Mouse (Mus musculus): Measurements from ENCODE around the gene Gm19426.
A peak's percentile ranks its signal among the peaks of the same experiment; 100 is the strongest.
"Not testable (repeated sequence)": the region's sequence is repeated elsewhere in the genome, so short reads cannot be mapped to it uniquely, and the experiment has no call there.

The Gm19426 gene

DNA sequence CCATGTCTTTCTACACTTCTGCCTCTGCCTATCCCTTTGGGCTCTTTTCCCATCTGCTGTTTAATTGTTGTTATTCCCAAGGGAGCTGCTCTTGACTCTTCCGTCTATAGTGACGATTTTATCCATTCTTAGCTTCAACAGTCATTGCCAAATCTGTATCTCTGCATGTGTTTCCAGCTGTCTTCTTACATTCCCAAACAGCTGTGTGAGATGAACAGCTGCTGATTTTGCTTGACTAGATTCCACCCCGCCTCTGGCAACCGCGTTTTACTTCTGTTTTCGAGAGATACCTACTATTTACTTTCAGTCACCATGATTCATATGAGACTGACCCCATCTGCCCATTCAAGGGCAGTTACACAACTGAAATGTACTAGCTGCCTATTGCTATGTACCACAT is 6.7 kb upstream of the Gm19426 start:
- no peak for DNase-seq (ENCODE audit: low read depth)

DNA sequence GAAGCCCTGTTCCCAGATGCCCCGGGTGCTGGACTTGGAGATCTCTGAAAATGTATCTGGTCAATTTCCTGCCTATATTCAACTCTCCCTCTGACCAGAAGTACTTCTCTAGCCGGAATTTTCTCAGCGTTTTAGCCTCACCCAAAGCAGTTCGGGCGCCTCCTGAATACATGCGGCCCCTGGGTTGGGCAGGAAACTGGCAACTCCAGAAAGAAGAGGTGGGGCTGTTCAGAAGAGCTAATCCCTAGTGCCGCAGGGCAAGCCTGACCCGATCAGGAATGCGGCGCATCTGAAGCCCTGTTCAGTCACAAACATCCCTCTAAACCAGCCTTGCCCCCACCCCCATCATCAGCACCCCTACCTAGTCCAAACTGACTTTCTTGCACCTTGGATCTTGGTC is 671 bp upstream of the Gm19426 start:
- no peak for DNase-seq (ENCODE audit: low read depth)

DNA sequence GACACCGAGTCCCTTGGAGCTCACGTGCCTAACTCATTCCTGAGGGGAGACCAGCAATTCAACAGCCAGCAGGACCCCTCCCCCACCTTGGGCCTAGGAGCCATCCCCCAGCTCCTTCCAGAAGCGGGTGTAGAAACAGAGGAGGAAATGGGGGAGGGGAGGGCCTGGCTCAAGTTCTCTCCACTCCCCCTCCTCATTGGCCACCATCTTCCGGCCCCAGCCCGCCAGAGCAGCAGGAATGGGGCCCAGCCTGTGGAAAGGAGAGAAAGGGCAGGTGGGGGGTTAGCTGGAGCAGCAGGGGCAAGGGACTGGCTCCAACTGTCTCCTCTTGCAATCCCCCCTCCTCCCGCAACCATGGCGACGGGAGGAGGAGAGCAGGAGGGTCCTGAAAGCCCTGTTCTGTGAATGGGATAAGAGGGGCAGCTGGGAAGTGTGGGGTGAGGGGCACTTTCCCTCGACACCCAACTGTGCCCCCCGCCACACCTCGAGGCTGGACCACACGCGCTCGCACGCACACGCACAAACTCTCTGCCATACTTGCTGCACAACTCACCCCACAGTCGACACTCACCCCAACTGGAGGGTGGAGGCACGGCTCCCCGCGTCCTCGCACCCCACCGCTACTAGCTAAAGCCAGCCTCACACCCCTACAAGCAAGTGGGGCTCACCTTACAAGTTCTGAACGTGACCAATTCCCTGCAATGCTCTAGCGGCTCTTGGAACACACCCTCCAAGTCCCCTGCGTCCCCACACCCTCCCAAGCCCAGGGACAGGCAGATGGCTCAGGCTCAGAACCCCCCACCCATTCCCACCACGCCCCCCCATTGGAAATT is 788 bp downstream of the Gm19426 start:
- DNase-seq (ENCODE audit: low read depth), result no peak

DNA sequence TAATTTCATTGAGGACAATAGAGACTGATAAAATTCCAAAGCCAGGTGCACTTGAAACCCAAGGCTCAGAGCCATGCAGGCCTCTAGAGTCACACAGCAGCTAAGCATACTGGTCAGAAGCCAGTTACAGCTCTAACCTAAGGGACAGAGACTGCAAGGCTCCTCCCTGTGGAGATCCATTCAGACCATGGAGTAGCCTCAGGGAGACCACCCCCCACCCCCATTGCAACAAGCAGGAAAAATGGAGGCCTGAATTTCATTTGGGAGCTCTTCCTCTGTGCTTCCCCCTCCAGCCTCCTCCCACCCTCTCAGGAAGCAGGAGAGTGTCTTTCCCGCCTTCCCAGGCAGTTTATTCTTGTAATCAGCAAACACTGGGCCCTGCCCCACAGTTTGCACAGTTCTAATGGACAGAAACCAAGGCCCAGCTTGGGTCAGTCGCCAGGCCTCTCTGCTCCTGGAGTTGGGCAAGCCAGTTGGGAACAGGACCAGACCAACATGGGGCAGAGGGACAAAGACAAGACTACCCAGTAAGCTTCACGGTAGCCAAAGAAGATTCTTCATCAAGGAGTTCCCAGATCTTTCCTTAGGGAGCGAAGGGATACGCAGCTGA is 1.5 kb downstream of the Gm19426 start:
- DNase-seq (ENCODE audit: low read depth), result no peak

DNA sequence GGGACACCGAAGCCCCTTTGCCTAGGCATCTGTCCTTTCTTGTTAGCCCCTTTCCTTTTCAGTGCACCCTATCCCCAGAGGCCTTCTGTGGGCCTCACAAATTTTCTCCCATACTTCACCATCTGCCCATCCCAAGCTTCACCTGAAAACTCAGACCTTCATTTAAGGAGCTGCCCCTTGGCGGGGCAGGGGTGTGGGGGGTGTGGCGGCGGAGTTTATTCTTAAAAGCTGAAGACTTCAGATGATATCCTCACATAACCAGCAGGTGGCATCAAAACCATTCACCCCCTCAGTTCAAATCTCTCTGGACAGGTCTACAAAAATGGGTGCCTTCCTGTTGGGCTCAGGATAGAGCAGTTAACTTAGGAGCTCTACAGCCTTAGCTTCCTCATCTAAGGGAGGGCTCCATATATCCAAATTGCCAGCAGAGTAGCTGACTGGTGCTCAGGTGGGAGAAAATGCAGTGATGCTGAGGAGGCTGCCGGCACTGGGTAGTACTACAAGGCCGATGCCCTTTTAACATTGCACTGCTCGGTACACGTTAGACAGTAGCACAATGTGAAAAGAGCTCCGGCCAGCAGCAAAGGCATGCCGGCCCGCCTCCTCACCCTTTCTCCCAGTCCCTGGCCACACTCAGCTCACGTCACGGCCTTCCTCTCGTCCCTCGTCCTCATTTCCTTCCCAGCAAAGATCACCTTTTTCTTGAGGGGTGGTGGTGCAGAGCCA is 2.7 kb downstream of the Gm19426 start:
- DNase-seq (ENCODE audit: low read depth), result no peak

DNA sequence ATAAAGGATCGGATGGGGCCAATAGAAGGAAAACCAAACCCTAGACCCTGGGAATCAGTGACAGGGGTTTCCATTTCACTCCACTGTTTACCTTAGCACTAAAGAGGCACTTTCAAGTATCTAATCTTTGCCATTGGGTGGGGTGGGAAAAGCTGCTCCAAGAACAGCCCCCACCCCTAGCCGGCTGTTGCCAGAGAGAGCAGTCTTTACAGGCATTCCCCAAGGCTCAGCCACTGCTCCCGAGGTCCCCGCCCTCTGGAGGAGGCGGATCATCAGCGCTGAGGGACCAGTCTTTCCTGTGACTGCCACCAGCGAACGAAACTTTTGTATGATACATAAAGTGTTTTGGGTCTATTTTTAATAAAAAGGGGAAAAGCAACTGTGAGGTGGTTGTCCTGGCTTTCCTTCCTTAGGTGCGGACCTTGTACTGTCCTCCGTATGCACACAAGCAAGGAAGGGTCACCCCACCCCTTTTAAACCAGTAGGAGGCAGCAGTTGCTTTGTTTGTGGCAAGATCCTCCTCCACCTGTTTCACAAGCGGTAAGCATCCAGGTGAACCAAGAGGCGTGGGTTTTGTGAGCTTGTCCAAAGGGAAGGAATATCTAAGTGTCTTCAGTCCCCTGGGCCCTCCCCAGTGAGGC is 5.1 kb downstream of the Gm19426 start:
- DNase-seq (ENCODE audit: low read depth), result no peak

DNA sequence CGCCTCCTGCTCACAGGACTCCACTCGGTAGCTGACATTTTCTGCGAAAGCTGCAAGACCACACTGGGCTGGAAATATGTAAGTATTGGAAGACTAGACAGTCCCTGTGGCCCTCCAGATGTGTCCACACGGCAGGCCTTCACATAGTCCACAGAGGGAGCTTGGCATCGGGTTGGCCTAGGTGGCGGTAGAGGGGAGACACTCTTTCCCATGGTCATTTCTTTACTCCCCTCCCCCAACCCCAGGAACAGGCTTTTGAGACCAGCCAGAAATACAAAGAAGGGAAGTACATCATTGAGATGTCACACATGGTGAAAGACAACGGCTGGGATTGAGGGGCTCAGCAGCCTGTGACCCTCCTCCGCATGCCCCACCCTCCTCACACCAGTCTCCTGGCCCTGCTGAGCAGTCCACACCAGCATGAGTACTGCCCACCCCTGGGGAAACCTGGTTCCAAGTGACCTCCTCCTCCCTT is 6.0 kb downstream of the Gm19426 start:
- DNase-seq (ENCODE audit: low read depth), result no peak

DNA sequence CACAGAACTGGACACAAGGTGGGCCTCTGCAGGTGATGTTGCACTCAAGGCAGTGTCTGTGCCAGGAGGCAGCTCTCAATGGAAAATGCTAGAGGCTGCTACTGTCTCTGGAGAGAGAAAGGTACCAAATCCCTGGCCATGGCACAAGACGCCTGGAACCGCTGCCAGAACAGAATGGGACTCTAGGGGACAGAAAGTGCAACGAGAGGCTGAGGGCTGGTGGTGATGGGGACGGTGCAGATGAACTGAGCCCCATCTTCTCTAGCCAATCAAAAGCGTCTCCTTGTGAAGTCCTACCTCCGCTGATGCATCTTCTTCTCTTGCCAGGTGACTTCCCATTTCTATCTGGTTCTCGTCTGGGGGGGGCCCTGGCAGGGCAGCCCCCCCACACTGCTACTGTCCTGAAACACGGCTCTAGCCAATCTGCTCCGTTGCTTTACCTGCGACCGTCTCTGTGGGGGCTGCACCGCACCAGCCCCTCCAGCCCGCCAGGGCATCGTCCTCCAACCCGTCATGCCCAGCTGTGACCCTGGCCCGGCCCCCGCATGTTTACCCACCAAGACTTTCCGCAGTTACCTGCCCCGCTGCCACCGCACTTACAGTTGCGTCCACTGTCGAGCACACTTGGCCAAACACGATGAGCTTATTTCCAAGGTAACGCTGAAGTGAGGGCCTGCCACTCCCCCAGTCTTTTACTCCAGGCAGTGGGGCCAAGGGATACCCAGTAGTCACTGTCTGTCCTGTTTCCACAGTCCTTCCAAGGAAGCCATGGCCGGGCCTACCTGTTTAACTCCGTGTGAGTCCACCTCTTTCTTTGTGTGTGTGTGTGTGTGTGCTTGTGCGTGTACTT is 6.9 kb downstream of the Gm19426 start:
- no peak for DNase-seq (ENCODE audit: low read depth)

DNA sequence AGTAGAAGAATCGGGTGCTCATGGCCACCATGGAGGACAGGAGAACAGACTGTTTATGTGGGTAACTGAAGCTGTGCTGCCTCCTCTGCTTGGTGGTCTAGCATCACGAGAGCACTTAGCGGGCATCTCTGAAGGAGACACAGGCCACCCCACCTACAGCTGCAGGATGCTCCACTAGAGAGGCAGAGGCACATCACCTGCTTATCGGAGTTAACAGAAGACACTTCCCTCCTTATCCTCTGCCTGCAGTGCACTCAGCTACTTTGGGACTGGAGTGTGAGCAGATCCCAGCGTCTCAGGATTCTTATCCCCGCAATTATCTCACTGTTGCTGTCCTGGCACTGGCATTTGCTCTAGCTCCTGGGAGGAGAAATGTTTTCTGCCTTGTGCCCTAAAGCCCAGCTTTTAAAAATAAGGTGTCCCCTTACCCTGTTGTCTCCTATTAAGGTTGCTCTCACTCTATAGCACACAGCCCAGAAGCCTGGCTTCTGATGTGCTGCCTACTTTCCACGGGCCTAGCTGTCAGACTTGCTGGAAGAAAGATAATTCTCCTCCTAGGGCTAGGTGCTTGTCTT is 8.0 kb downstream of the Gm19426 start:
- DNase-seq (ENCODE audit: low read depth), result peak; percentile 87

DNA sequence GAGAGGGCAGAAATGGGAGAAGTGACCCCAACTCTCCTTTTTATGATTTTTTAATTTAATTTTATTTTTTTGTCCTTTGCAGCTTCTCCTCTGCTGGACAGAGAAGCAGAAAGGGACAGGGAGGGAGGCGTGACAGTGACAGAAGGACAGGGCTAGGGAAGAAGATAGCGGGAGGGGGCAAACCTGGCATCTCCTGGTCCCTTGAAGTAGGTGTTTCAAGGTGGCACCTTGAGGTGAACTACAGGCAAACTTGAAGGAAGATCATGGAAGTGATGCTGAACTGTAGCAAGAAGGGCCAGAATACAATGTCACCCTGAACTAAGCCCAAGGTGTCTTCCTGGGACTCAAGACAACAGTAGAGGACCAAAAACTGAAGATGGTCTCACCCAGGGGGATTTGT is 8.5 kb downstream of the Gm19426 start:
- no peak for DNase-seq (ENCODE audit: low read depth)

DNA sequence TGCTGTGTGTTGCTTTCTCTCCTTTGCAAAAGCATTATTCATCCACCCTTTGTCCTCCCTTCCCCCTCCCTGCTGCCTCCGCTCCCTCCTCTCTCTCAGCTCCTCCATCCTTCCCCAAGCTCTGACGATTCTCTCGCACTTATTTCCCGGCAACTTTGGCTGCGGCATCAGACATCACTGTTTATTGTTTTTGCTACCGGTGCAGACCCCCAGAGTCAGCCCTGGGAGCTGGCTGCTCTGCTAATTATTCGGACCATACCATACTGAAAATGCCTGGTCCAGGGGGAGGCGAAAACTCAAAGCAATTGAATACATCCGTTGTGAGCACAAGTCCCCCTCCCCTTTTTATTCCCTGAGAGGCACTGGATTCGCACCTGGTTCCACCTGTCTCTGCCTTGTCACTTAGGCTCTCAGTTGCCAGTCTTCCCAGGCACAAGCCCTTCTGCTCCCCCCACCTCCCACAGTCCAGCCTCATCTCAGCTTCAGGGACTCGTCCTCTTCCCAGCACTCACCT is 9.0 kb downstream of the Gm19426 start:
- no peak for DNase-seq (ENCODE audit: low read depth)

DNA sequence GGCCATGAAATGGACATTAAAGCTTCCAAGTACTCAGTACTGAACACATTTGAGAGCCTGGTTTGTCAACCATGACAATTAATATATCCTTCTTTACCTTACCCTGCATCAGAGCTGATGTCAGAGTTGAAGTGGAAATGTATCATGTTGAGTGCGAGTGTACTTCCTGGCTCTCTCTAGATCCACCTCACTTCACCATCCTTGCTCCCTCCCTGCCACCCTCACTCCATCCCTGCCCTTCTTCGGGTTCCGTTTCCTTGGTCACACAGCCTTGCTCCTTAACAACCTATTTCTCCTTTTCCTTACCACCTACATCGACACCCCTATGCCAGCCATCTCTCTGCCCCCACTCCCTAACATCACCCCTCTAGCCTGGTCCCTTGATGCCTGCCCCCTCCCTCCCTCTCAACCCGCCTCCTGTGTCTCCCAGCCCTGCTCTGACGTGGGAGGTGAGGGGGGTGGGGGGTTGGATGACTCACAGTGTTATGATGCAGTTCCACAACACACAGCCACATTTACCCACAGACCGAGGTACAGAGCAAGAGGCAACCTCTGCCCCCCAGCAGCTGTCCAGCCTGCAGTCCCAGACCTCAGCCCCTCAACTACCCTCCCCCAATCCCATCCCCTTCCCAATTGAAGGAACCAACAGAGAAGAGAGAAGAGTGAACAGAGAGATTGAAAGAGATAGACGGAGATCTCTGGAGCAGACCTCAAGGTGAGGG is 9.7 kb downstream of the Gm19426 start, which contains the start of gene Ypel4:
Gene Ypel4 (plus strand): TSS at position 480 of the 722 bp plus-strand sequence.
- no peak for DNase-seq (ENCODE audit: low read depth)

DNA sequence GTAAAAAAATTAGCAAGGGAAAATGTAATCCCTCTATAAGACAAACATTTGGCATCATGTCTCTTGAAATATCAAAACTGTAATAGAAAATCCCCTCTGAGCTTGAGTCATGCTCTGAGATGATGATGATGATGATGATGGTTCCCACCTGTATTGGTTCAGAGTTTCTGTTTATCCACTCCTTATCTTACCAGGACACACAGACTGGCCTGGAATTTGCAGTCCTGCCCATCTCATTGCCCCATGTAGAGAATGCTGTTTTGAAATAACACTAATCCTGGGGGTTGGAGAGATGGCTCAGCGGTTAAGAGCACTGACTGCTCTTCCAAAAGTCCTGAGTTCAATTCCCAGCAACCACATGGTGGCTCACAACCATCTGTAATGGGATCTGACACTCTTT is 11.1 kb downstream of the Gm19426 start:
- no peak for DNase-seq (ENCODE audit: low read depth)

DNA sequence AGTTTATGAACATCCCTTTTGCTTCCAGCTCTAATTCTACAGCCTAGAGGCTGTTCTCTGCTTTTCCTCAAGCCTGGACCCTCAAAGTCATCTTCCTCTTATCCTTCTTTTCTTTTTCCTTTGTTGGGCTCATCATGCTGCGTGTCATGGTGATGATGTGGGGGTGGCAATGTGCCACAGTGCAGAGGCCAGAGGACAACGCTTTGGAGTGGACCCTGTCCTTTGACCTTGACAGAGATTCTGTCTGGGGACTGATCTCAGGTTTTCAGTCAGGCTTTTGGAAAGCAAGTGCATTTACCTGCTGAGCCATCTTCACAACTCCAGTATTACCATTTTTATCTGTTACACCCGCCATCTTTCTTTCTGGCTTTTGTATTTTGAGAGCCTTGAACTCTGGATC is 12.2 kb downstream of the Gm19426 start:
- no peak for DNase-seq (ENCODE audit: low read depth)

DNA sequence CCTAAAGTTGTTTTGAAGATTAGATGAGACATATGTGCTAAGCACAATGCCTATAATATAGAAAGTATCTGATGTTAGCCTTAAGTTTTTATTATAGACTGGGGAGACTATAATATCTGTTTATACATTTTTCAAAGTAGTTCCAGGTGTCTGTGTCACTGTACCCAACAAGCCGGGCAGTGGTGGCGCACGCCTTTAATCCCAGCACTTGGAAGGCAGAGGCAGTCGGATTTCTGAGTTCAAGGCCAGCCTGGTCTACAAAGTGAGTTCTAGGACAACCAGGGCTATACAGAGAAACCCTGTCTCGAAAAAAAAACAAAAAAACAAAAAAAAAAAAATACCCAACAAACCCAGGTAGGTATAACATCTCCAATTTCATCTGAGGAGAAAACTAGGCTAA is 15.3 kb downstream of the Gm19426 start:
- not testable (repeated sequence) for DNase-seq (ENCODE audit: low read depth)

DNA sequence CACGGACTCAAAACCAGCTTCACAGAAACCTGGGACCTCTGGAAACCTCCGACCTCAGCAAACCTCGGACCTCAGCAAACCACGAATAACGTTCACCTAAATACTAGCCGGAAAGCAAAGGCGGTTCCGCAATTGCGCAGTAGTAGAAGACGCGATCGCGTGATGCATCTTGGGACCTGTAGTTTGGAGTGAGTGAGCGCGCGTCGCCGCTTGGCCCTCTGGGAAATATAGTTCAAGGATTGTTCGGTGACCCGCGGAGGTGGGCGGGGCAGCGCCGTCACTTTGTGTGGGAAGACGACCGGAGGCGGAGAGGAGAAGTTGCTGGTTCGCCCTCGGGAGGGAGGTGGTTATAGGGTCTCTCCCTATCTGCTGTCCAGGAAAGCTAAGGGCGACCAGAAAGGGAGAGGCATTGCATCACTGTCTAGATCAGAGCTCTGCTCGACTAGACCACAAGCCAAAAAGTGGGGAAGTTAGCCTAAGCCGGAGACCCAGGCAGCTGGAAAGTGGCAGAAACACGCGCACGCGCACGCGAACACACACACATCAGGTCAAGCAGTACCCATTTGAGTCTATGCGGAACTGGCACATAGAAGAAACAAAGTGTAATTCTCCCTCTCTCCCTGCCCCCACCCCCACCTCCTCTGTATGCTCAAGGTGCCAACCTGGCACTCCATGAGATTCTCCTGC is 16.1 kb downstream of the Gm19426 start, which contains the start of gene Clp1:
Gene Clp1 (minus strand): TSS at position 179 of the 687 bp plus-strand sequence.
- peak; percentile 99 for DNase-seq (ENCODE audit: low read depth)

DNA sequence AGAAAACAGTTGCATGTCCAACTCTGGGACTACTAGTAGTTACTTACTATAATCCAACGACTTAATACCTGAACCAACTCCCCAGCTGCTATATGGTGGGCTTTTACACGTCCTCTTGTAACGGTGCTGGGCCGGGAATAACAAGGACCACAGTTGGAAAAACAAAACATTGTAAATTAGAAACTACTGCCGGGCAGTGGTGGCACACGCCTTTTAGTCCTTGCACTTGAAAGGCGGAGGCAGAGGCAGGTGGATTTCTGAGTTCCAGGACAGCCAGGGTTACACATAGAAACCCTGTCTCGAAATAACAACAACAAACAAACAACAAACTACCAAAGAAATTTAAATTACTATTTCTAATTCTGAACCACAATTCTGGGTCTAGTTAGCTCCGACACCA is 16.7 kb downstream of the Gm19426 start:
- DNase-seq (ENCODE audit: low read depth), result no peak

DNA sequence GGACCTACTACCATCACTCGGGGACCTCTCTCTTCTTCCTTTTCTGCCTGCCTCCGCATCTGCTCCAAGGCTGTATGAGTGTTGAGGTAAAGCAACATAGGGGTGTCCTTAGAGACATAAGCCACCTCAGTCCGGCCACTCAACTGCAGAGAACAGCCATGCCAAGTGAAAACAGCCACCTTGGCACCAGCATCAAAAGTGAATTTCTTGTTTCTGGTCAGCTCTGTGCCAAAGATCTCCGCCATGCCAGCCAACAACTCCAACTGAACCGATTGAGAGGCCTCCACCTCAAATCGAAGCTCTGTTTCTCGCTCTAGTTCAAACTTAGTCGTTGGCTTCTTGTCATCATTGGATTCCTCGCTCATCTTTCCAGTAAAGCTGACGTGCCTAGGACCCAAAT is 17.7 kb downstream of the Gm19426 start:
- DNase-seq (ENCODE audit: low read depth), result no peak

DNA sequence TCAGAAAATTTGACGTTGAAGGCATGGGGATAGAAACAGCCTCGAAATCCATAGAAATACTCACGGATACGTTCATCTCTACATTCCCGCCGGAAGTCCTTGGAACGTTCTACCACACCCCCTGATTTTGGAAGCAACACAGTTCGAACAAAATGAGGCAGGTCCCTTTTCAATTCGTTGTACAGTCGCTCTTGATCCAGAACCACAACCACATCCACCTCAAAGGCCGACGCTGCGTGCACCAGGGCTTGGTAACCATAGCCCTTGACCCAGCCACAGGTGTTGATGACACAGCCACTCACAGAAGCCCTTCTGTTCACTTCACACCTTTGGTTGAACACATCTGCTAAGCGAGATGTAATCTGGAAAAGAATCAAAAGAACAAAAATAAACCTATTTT is 19.6 kb downstream of the Gm19426 start:
- no peak for DNase-seq (ENCODE audit: low read depth)

All from c-Kit-positive CD71-positive TER-119-negative erythroid progenitor cells, embryonic 14.5 days (primary cell).